Mouse (Mus musculus): ENCODE data around the gene Trub2. TPM values are rescaled to one million over a fixed set of nuclear protein-coding genes. Genes with fewer than 3 reads are reported as not detected.

The Trub2 gene
- polyA plus RNA-seq, 1 experiment from 2014 or later: 20.4 TPM

- no peak for DNase-seq (ENCODE audit: low spot score)
- WGBS: 86% methylated on average over 5 of the region's 5 CpGs
- H3K27ac ChIP-seq (replicated peaks; ENCODE audit: low read depth, low read length): no peak overlapping the region
- H3K9ac ChIP-seq (ENCODE audit: low read depth, low read length): no peak overlapping the region
- ATAC-seq (ENCODE audit: low read depth): no peak
- H3K4me1 ChIP-seq (ENCODE audit: control insufficient read depth, insufficient read depth, low read length): no peaks in the 10 kb centered on the region
- H3K36me3 ChIP-seq (ENCODE audit: control insufficient read depth, insufficient read depth, low read length): peaks cover 92% of the 10 kb centered on the region
- no peaks in the 10 kb centered on the region for H3K9me3 ChIP-seq (ENCODE audit: control insufficient read depth, low read length)
- no peak overlapping the region for H3K4me2 ChIP-seq (ENCODE audit: low read depth, low read length)
- no peaks in the 10 kb centered on the region for H3K27me3 ChIP-seq (replicated peaks; ENCODE audit: control insufficient read depth, insufficient read depth, low read length)
- no peak overlapping the region for H3K4me3 ChIP-seq (ENCODE audit: low read depth, low read length)
These were observed 63.5 kb downstream of the Trub2 start for GRCm38 (mm10) chr2:29724664-29725365.

- DNase-seq (ENCODE audit: low spot score) (no peak), ATAC-seq (ENCODE audit: low read depth) (no peak)
- Histone ChIP-seq H3K27me3 (replicated peaks; ENCODE audit: control insufficient read depth, insufficient read depth, low read length) (no peaks in the 10 kb centered on the region), H3K9ac (ENCODE audit: low read depth, low read length) (no peak overlapping the region), H3K4me2 (ENCODE audit: low read depth, low read length) (no peak overlapping the region), H3K4me3 (ENCODE audit: low read depth, low read length) (no peak overlapping the region), H3K27ac (replicated peaks; ENCODE audit: low read depth, low read length) (no peak overlapping the region), H3K4me1 (ENCODE audit: control insufficient read depth, insufficient read depth, low read length) (no peaks in the 10 kb centered on the region), H3K9me3 (ENCODE audit: control insufficient read depth, low read length) (no peaks in the 10 kb centered on the region), H3K36me3 (ENCODE audit: control insufficient read depth, insufficient read depth, low read length) (peaks cover 94% of the 10 kb centered on the region)
- WGBS: 89% methylated on average over 3 of the region's 3 CpGs
These were observed 65.2 kb downstream of the Trub2 start for GRCm38 (mm10) chr2:29723132-29723531.

- H3K4me2 ChIP-seq (ENCODE audit: low read depth, low read length): no peak overlapping the region
- H3K4me1 ChIP-seq (ENCODE audit: control insufficient read depth, insufficient read depth, low read length): peaks cover 15% of the 10 kb centered on the region
- H3K9me3 ChIP-seq (ENCODE audit: control insufficient read depth, low read length): no peaks in the 10 kb centered on the region
- DNase-seq (ENCODE audit: low spot score) (no peak), ATAC-seq (ENCODE audit: low read depth) (no peak)
- H3K27ac ChIP-seq (replicated peaks; ENCODE audit: low read depth, low read length): no peak overlapping the region
- H3K36me3 ChIP-seq (ENCODE audit: control insufficient read depth, insufficient read depth, low read length): peaks cover 60% of the 10 kb centered on the region
- no peak overlapping the region for H3K9ac ChIP-seq (ENCODE audit: low read depth, low read length)
- 90% methylated on average over 5 of the region's 5 CpGs for WGBS
- no peaks in the 10 kb centered on the region for H3K27me3 ChIP-seq (replicated peaks; ENCODE audit: control insufficient read depth, insufficient read depth, low read length)
- H3K4me3 ChIP-seq (ENCODE audit: low read depth, low read length): no peak overlapping the region
These were observed 69.7 kb downstream of the Trub2 start for GRCm38 (mm10) chr2:29718581-29718980.

GRCm38 (mm10) chr2:29716691-29717090, 71.6 kb downstream of the Trub2 start:
- H3K36me3 ChIP-seq (ENCODE audit: control insufficient read depth, insufficient read depth, low read length): peaks cover 53% of the 10 kb centered on the region
- H3K4me3 ChIP-seq (ENCODE audit: low read depth, low read length): no peak overlapping the region
- ATAC-seq (ENCODE audit: low read depth): peak; percentile 94
- peak overlapping the region; percentile 37 for H3K9ac ChIP-seq (ENCODE audit: low read depth, low read length)
- H3K4me2 ChIP-seq (ENCODE audit: low read depth, low read length): 0 out of 2 replicates have a peak overlapping the region, but pooled peaks have one; percentile 10
- peaks cover 15% of the 10 kb centered on the region for H3K4me1 ChIP-seq (ENCODE audit: control insufficient read depth, insufficient read depth, low read length)
- H3K9me3 ChIP-seq (ENCODE audit: control insufficient read depth, low read length): no peaks in the 10 kb centered on the region
- DNase-seq (ENCODE audit: low spot score): peak; percentile 96
- H3K27me3 ChIP-seq (replicated peaks; ENCODE audit: control insufficient read depth, insufficient read depth, low read length): no peaks in the 10 kb centered on the region
- H3K27ac ChIP-seq (replicated peaks; ENCODE audit: low read depth, low read length): peak overlapping the region; percentile 84
- WGBS: 6% methylated on average over 6 of the region's 6 CpGs

- Histone ChIP-seq H3K9ac (ENCODE audit: low read depth, low read length) (peak overlapping the region; percentile 37), H3K4me2 (ENCODE audit: low read depth, low read length) (0 out of 2 replicates have a peak overlapping the region, but pooled peaks have one; percentile 10)
- ATAC-seq (ENCODE audit: low read depth): peak; percentile 13; the same call in 1 of the 2 replicates
These were observed 72.2 kb downstream of the Trub2 start for GRCm38 (mm10) chr2:29716143-29716542.

GRCm38 (mm10) chr2:29714127-29714526, 74.2 kb downstream of the Trub2 start:
- ATAC-seq (ENCODE audit: low read depth) (no peak), DNase-seq (ENCODE audit: low spot score) (no peak)
- no peak overlapping the region for H3K27ac ChIP-seq (replicated peaks; ENCODE audit: low read depth, low read length)
- no peak overlapping the region for H3K9ac ChIP-seq (ENCODE audit: low read depth, low read length)
- H3K4me3 ChIP-seq (ENCODE audit: low read depth, low read length): no peak overlapping the region
- peaks cover 48% of the 10 kb centered on the region for H3K36me3 ChIP-seq (ENCODE audit: control insufficient read depth, insufficient read depth, low read length)
- H3K9me3 ChIP-seq (ENCODE audit: control insufficient read depth, low read length): no peaks in the 10 kb centered on the region
- H3K4me2 ChIP-seq (ENCODE audit: low read depth, low read length): no peak overlapping the region
- H3K4me1 ChIP-seq (ENCODE audit: control insufficient read depth, insufficient read depth, low read length): peaks cover 15% of the 10 kb centered on the region
- 89% methylated on average over 5 of the region's 5 CpGs for WGBS
- H3K27me3 ChIP-seq (replicated peaks; ENCODE audit: control insufficient read depth, insufficient read depth, low read length): no peaks in the 10 kb centered on the region

More at GRCm38 (mm10) chr2:29716143-29716542, 72.2 kb downstream of the Trub2 start:
- no peak overlapping the region for H3K4me3 ChIP-seq (ENCODE audit: low read depth, low read length)
- DNase-seq (ENCODE audit: low spot score): no peak
- H3K9me3 ChIP-seq (ENCODE audit: control insufficient read depth, low read length): no peaks in the 10 kb centered on the region
- H3K4me1 ChIP-seq (ENCODE audit: control insufficient read depth, insufficient read depth, low read length): peaks cover 15% of the 10 kb centered on the region
- WGBS: 28% methylated on average over 7 of the region's 7 CpGs
- no peaks in the 10 kb centered on the region for H3K27me3 ChIP-seq (replicated peaks; ENCODE audit: control insufficient read depth, insufficient read depth, low read length)
- peaks cover 53% of the 10 kb centered on the region for H3K36me3 ChIP-seq (ENCODE audit: control insufficient read depth, insufficient read depth, low read length)
- H3K27ac ChIP-seq (replicated peaks; ENCODE audit: low read depth, low read length): peak overlapping the region; percentile 84

GRCm38 (mm10) chr2:29713501-29713900, 74.8 kb downstream of the Trub2 start:
- Histone ChIP-seq H3K9ac (ENCODE audit: low read depth, low read length) (no peak overlapping the region), H3K27me3 (replicated peaks; ENCODE audit: control insufficient read depth, insufficient read depth, low read length) (no peaks in the 10 kb centered on the region), H3K9me3 (ENCODE audit: control insufficient read depth, low read length) (no peaks in the 10 kb centered on the region), H3K27ac (replicated peaks; ENCODE audit: low read depth, low read length) (no peak overlapping the region), H3K4me2 (ENCODE audit: low read depth, low read length) (no peak overlapping the region), H3K4me3 (ENCODE audit: low read depth, low read length) (no peak overlapping the region), H3K36me3 (ENCODE audit: control insufficient read depth, insufficient read depth, low read length) (peaks cover 51% of the 10 kb centered on the region), H3K4me1 (ENCODE audit: control insufficient read depth, insufficient read depth, low read length) (peaks cover 15% of the 10 kb centered on the region)
- no peak for ATAC-seq (ENCODE audit: low read depth)
- DNase-seq (ENCODE audit: low spot score): no peak
- 94% methylated on average over 1 of the region's 2 CpGs for WGBS

GRCm38 (mm10) chr2:29711877-29712276, 76.4 kb downstream of the Trub2 start:
- 73% methylated on average over 5 of the region's 5 CpGs for WGBS
- no peak for DNase-seq (ENCODE audit: low spot score)
- no peak for ATAC-seq (ENCODE audit: low read depth)

More at GRCm38 (mm10) chr2:29711877-29712276, 76.4 kb downstream of the Trub2 start:
- Histone ChIP-seq H3K9me3 (ENCODE audit: control insufficient read depth, low read length) (no peaks in the 10 kb centered on the region), H3K27ac (replicated peaks; ENCODE audit: low read depth, low read length) (0 out of 2 replicates have a peak overlapping the region, but pooled peaks have one; percentile 4), H3K4me1 (ENCODE audit: control insufficient read depth, insufficient read depth, low read length) (peaks cover 13% of the 10 kb centered on the region), H3K9ac (ENCODE audit: low read depth, low read length) (no peak overlapping the region), H3K4me3 (ENCODE audit: low read depth, low read length) (no peak overlapping the region), H3K27me3 (replicated peaks; ENCODE audit: control insufficient read depth, insufficient read depth, low read length) (no peaks in the 10 kb centered on the region), H3K36me3 (ENCODE audit: control insufficient read depth, insufficient read depth, low read length) (peaks cover 62% of the 10 kb centered on the region), H3K4me2 (ENCODE audit: low read depth, low read length) (no peak overlapping the region)

All from embryonic facial prominence, embryonic 14.5 days (tissue).